Mouse (Mus musculus) 416B (cell line): ENCODE results near the gene Nedd9.

Experiments used
- DNase-seq: peaks from one replicate; pipeline ENCODE4 v3.0.0; 2011; ENCODE audit warnings: low read depth

Nedd9 gene

DNA sequence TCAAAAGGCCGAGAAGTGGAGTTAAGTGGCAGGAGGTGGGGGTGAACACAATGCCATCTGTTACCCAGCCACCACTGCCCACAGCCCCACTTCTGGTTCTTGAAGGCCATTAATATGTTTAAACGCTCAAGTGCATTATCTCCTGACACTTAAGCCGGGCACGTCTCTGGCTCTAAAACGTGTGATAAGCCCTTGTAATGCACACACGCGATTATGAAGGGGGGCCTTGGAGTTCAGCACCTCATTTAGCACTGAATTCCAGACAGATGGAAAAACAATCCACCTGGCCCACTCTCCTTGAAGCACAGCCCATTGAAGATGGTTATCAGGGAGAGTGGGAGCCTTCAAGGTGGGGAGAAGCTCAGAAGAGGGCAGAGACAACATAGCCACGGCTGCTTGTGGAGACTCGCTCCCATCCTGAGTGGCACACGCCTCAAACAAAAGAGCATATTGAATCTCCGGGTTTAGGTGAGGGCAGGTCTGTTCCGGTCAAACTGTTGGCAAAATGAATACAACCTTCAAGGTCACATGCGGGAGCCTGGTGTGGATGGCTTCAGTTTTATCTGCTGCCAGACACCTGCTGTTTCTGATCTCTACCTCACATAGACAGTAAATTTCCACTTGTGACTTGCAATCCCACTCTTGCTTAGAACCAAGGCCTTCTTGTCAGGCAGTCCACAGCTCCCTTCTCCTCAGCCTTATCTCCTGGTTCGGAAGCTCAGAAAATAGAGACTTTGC lies 30.7 kb downstream of the Nedd9 start:
- DNase-seq: no peak

DNA sequence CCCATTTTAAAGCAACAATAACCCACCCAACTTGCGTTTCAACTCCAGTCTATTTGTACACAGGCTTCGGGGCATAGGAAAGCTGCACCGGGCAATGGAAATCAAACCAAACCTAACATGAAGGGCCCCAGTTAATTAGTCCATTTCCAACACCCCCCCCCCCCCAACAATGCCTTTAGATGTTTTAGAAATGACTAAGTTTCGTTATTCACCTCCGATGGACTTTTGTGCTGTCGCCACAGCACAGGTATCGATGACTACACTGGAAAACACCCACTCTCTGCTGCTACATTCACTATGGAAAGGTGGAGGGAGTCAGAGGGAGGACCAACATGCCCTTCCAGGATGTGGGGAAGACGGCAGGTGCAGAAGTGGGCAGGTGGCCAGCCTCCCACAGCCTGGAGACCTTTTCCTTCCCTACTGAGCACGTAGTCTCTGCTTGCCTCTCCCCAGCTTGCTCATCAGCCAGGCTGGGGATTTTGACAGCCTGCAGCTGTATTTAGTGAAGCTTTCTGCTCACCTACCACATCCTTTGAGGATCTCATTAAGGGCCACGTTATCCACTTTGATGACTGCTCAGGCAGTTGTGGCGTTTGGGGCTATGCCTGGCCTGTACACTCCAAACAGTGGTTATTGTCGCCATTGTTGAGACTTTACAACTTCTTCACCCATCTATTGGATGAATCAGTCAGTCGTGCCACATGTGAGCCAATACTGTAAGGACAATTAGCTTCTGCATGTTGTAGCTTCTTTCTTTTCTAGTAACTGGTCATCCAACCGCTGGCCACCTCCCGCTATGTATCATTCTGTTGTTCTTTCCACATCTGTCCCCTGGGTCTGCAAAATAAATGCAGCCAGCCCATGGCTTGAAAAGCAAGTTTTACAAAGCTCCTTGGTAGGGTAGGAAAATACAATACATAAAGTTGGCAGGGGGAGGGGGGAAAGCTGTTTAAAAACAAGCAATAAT lies 33.7 kb downstream of the Nedd9 start:
- DNase-seq: no peak

DNA sequence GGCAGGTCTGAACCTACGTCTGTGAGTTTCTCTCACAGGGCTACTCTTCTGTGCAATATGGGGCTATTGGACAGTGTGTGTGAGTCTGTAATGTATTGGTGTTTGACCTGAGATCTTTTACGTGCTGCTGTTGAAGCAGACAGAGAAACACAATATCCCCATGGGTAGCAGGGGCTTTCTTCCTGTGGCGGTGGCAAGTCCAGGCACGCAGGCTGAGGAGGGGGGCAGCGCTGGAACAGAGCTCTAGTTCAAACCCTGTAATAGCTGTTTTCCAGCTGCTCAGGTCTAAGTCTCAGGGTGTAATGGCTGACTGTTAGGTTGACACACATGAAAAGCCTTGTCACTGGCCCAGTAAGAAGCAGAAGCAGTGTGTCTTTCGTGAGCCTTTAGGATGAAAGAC lies 36.3 kb downstream of the Nedd9 start:
- no peak for DNase-seq

DNA sequence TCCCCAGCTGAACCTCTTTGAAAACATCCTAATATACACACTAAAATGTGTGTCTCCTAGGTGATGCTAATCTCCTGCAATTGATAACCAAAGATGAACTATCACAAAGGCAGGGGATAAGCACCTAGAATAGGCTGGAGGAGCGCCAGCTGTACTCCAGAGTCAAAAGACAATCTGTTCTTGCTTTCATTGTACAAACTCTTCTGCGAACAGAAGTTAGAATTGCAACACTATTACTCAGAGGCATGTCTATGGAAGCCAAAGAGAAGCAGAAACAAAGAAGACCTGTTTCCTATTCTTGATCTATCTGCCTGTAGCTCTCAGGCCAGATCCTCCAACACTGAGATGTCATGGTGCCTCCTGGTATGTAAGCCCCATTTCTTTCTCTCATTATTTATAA lies 38.0 kb downstream of the Nedd9 start:
- no peak for DNase-seq

DNA sequence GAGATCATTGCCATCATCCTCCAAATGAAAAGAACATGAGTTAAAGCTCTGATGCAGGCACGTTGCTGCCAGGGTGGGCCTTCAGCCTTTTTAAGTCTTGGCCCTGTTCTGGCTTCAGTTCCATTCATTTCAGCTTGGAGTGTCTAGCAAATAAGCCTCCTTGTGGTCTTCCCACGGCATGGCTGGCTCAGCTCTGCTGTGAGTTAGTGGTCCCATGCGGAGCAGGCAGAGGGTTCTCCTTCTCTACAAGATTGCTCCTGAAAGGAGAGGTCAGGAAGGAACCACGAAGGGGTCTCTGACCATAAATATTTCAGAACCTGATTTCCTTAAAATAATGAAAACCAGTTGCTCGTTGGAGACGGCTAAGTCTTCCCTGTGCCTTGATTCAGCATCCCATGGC lies 40.0 kb downstream of the Nedd9 start:
- DNase-seq: no peak

DNA sequence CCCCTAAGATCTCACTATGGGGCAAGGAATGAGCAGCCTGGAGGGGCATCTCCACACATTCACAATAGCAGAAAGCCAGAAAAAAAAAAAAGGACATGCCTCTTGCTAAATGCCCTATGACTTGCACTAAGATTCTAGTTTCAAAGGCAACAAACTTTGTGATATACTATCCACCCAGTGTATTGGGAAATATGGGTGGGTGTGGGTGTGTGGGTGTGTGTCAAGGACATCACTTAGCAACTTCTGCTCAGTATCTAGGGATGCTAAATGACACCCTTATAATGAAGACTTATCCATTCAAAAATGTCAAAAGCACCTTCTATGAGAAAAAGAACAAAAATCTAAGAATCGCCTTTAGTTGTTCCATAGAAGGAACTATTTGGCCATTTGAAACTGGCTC lies 40.6 kb downstream of the Nedd9 start:
- peak; percentile 48 for DNase-seq

DNA sequence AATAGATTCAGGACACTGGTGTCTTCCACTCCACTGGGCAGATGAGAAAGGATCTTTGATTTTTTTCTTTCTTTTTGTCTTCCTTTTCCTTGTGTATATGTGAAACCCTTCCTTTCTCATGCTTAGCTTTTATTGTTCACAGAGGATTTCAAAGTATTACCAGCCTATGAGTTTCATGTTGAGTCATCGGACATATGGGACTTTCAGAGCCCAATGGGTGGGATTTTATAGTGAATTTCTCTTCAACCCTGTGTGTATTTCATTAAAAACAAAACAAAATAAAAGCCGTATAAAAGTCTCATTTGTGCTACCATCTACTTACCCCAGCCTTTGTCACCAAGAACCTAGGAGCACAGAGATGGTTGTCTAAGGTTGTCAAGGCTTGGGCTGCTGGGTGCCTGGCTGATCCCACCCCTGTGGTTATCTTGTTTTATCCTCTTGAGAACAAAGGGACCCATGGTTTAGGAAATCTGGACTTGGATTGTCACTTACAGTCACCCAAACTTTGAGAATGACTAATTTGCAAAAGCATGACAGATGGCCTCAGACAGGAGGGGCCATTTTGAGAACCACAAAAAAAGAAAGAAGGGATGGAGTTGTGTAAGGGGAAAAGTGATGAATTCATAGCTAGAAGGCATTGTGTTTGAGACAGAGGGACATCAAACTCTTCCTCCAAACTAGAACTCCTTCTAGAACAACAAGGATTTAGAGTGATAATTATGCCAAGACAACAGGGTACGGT lies 41.9 kb downstream of the Nedd9 start:
- DNase-seq: no peak

DNA sequence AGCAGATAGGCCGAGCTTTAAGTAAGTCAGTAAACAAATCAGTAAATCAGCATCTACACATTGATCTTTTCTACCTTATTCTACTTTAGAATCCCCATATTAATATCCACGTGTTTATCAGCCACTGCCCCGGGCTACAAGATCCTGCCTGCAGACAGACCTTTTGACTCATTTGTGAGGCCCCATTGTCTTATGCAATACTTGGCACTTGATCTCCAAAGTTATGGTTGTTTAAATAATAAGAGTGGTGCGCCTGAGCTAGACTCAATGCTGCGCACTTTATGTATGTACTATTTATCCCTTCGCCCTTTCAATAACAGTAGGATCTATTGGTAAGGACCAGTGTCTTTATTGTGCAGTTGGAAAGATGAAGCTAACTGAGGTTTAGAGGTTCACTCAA lies 42.9 kb downstream of the Nedd9 start:
- DNase-seq: no peak

DNA sequence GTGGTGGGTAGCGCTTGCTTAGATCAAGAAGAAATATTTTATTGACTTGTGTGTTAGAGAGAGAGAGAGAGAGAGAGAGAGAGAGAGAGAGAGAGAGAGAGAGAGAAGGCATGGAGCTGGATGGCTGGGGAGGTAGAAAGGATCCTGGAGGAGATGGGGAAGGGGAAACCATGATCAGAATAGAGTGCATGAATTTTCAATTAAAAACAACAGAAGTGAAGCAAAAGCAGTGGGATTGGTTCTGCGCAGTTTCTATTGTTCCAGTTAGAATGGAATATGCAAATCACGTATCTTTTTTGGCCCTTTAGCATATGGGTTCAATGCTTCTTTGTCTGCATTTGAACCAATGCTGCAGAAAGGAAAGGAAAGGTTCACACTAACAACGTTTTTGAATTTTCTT lies 45.0 kb downstream of the Nedd9 start:
- DNase-seq: no peak

DNA sequence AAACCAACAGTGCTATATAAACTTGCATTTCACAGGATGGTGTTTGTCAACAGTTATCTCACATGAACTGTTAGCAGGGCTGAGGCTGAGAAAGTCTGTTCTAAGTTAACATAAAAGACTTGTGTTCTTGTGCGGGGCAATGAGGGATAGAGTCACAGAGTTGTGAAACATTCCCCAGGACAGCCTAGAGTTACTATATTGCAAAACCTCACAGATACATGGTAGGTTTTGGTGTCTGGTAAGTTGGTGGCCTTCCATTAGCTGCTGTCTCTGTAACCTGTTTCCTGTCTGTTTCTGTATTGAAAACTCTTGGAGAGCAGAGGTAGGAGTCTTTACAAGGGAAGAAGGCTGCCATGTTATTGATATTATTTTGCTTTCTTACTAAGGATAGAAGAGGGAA lies 47.0 kb downstream of the Nedd9 start:
- DNase-seq: peak; percentile 63

DNA sequence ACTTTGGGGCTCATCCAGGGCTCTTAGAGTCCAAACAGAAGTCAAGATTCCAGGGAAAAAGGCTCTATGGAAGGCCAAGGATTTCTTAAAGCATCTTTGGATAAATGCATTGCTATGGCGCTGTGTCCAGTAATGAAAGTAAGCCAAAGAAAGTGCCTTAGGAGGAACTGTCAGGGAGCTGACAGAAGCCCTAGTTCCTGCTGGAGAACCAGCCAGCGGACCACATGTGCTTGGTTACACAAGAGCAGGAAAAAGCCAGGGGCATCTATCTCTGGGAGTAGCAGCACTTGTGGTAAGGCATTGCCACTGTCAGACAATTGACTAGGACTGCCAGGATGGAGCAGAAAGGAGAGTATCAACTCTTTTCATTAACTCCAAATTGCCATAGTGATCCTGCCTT lies 49.8 kb downstream of the Nedd9 start:
- peak; percentile 42 for DNase-seq

DNA sequence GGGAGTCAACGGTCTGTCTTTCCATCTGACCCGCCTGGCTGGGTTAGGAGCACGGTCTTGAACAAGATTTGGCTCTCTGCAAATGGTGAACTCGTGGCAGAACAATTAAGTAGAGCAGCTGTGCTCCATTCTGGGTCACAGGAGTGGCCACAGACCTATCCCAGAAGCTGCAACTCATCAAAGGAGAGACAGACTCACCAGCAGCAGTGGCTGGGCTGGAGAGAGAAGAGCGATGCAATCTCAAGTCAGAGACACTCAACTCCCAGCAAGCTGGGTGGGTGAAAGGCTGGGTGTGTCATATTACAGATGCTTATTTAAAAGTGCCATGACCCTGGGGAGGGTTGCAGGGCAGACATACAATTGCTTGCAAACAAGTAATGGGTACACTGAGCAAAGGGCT lies 50.4 kb downstream of the Nedd9 start:
- peak; percentile 37 for DNase-seq

DNA sequence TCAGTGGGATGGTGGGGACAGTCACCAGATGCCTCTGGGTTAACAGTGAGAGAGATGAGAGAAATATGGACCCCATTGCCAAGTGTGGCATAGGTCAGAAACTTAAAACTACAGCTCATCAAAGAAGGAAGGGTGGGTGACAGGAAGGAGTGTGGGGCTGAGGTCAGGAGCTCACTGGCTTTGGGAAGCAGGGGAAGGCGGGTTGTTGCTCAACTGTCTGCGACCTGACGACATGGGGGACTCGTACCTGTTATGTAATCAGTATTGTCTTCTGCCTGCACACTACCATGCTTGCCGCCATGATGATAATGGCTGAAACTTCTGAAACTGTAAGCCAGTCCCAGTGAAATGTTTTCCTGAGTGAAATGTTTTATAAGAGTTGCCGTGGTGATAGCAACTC lies 54.0 kb downstream of the Nedd9 start:
- peak; percentile 61 for DNase-seq

DNA sequence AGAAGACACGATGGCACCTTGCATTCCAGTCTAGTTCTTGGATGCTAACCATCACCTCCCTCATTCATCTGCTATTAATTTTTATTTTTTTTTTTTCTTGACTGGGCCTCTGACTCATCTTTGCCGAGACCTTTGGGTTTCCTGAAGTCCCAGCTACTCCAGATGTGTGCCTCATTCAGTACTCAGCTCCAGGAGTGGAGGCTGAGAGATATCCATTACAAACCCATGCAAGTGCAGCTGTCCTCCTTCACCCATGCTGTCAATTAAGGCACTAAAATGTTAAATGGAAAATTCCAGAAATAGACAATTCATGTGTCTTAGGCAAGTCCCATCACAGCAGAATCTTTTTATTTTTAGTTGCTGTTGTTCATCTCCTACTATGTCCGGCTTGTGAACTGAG lies 55.4 kb downstream of the Nedd9 start:
- peak; percentile 71 for DNase-seq

DNA sequence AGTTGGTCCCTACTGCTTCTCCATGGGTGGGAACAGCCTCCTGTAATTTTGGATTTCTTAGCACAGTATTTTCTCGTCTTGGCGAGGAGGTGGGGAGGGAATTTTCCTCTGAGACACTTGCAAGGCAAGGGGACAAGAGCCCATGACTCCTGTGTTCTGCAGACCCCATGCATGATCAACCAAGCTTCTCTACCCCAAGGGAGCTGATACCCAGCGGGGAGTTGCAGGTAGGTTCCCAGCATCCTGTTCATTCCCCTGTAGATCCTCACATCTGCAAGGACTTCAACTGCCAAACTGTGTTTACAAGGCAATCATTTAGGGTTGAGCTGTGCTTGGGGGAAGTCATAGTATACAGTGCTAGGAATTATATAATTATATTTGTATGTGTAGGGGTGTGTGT lies 60.1 kb downstream of the Nedd9 start:
- DNase-seq: no peak

DNA sequence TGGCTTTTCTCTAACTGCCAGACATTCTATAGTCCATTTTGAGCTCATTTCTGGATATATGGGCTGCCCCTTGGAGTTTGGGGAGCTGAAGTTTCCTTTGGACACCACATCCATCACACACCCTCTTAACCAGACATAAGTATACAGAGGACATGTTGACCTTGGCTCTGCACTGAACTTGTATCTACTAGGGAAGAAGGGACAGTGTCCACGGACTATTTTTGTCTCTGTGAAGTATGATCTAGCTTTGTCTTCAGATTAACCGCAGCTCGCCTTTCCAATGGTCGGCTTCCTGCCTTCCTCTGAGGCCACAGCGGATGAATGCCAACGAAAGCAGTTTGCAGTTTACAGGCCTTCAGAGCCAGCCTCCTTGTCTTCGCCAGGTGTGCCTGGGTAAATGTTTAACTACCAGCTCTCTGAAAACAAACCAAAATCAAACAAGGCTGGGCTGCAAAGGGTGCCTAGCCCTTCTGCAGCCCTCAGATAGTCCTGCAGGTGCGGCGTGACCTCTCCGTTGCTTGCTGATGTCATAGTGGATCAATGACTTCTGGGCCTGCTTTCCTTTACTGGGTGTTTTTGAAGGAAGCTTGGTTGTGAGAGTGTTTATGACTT lies 63.6 kb downstream of the Nedd9 start:
- DNase-seq: no peak

DNA sequence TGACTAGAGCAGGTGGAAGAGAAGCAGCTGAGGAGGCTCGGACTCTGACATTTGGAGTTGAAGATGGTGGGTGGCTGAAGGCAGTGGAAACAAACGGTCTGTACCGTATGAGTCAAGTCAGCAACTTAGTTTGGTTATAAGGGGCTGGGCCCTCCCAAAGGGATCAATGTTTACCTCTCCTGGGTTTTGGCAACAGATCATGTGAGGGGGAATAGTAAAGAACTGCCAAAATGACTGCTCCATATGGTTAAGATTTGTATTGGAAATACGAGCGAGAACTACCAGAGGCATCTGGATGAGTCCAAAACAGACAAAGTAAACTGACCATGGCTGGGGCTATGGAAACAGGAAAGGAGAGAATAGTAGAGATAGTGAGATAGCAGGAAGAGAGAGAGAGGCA lies 64.6 kb downstream of the Nedd9 start:
- no peak for DNase-seq

DNA sequence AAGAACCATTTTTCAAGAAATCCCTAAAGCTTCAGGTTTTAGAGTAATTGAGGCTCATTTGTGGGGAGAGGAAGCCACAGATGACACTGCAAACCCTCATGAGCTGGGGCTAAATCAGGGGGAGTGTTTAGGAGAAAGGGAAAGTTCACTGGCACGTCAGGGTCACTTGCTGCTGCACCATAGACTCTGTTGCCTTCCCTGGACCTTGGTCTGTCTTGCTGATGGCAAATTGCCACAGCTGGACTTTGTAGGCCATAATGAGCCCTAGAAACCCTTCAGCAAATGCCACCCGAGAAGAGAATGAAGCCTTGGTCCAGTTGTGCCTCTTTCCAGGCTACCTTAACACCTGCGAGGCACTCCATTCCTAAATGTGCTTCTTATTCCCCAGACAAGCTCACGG lies 66.8 kb downstream of the Nedd9 start:
- no peak for DNase-seq

DNA sequence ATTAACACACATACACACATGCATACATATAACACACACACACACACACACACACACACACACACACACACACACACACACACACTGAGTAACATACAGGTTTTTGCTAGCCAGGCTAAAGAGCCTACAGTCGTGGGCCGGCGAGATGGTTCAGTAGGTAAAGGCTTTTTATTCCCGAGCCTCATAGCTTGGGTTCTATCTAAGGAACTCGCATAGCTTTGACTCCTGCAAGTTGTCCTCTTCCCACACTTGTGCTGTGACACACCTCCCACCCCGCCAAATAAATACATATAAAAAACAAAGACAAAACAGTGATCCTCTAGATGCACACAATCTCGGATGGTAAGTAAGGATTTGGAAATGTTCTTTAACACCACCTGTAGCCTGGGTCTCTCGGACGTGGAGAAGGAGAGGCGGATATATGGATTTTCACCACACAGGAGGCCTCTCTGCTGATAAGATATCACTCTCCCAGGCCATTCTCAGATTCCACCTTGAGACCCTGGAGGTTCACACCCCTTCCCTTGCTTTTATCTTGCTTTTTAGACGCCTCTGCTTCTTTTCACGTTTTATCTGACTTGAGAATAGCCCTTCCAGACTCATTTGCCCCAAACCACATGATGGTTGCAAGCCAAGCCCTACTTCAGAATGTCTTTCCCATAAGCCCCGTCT lies 68.8 kb downstream of the Nedd9 start:
- no peak for DNase-seq

DNA sequence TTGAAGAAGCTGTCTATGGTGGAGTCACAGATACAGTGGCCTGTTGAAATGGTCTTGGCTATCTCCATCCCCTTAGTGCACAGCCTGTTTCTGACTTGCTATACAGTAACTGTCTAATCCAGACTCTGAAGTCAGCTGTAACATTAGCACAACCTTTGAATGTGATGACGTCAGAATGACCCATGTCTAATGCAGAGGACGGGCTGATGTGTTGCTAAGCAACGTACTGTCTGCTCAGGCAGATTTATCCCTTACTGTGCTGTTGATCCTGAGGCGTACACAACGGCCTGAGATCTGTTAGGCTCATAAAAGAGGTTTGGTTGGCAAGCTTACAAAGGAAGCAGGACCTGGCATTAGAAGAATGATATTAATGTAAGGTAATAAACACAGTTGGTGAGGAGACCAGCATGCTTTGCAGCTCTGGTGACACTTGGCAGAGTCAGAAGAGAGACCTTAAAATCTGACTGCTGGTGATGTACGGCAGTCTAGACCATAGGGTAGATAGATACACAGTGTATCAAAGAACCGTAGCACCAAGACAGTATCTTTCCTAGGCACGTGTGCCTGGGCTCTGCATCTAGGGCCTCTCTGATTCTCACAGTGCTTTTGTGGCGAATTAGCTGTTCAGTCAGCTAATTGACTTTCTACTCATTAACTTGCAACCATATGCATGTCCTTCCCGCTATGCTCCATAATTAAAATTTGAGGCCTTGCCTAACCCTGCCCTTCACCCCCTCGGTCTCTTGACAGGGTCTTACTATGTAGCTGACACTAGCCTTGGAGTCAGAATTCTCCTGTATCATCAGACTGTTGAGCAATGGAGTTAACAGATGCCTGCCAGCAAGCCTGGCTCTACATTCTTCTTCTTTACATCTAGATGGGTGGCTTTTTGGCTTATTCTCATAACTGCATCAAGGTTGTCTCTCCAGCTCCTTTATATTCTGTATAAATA lies 70.8 kb downstream of the Nedd9 start:
- no peak for DNase-seq
